Mouse (Mus musculus) intestine, postnatal 0 days (tissue): ENCODE data around the gene Ficd. TPM values are rescaled to one million over a fixed set of nuclear protein-coding genes. Genes with fewer than 3 reads are reported as not detected.

ENCODE experiments used
- ATAC-seq: fragments of 200-750 bp; cut with Nextera tagmentation; 2 replicates; pipeline ENCODE4 v1.8.0; 2017; ENCODE audit warnings: mild to moderate bottlenecking, moderate TSS enrichment, moderate library complexity
- H3K27ac ChIP-seq: fragments of 300-500 bp; sonication (generic); 2 replicates; pipeline ENCODE4 v1.5.1; 2014; ENCODE audit warnings: mild to moderate bottlenecking, low read depth, low read length, moderate library complexity
- H3K27me3 ChIP-seq: fragments of 300-500 bp; sonication (generic); replicated peaks from 2 replicates; pipeline ENCODE4 v1.6.1; 2014; ENCODE audit warnings: low read length, mixed read lengths; ENCODE audit not compliant: control insufficient read depth, insufficient read depth
- H3K36me3 ChIP-seq: fragments of 300-500 bp; sonication (generic); 2 replicates; pipeline ENCODE4 v1.6.1; 2014; ENCODE audit warnings: mild to moderate bottlenecking, moderate library complexity; ENCODE audit not compliant: control insufficient read depth, insufficient read depth
- H3K4me1 ChIP-seq: fragments of 300-500 bp; sonication (generic); replicated peaks from 2 replicates; pipeline ENCODE4 v1.6.1; 2014; ENCODE audit warnings: antibody characterized with exemption, low read length, mixed read lengths; ENCODE audit not compliant: control insufficient read depth, insufficient read depth
- H3K4me2 ChIP-seq: fragments of 300-500 bp; sonication (generic); replicated peaks from 2 replicates; pipeline ENCODE4 v1.6.1; 2014; ENCODE audit warnings: low read depth, mild to moderate bottlenecking, moderate library complexity
- H3K4me3 ChIP-seq: fragments of 300-500 bp; sonication (generic); 2 replicates; pipeline ENCODE4 v1.5.1; 2014; ENCODE audit warnings: low read depth, low read length
- H3K9ac ChIP-seq: fragments of 300-500 bp; sonication (generic); 2 replicates; pipeline ENCODE4 v1.6.1; 2014; ENCODE audit warnings: mild to moderate bottlenecking, low read depth, low read length
- H3K9me3 ChIP-seq: fragments of 300-500 bp; sonication (generic); 2 replicates; pipeline ENCODE4 v1.6.1; 2016; ENCODE audit warnings: mixed run types; ENCODE audit not compliant: control insufficient read depth
- CTCF ChIP-seq: sonication (generic); IDR thresholded peaks from 2 replicates; pipeline ENCODE4 v1.5.1; 2016; ENCODE audit warnings: low read depth, mild to moderate bottlenecking, control low read depth, antibody characterized with exemption, moderate library complexity
- WGBS: fragments of 180-500 bp; shearing (Covaris S2); extraction: QIAGEN DNeasy Blood & Tissue Kit; methylation state at CpG from one replicate; pipeline ENCODE4 v1.1.7; 2014; 5-methylcytosine and 5-hydroxymethylcytosine counted together
- polyA plus RNA-seq: library from polyadenylated mRNA; unstranded; fragments of >200 nt; fragmentation: Nextera tagmentation; extraction: Ambion mirVana; gene quantifications from 2 replicates; pipeline ENCODE4 v1.2.1, GENCODE M21; 2015

Ficd gene
- polyA plus RNA-seq, 1 experiment from 2014 or later: 5.0 TPM

- 87% methylated on average over 10 of the region's 10 CpGs for WGBS
- H3K9ac ChIP-seq: no peak overlapping the region
- peak; percentile 41 for TF ChIP-seq CTCF
- no peaks in the 10 kb centered on the region for H3K4me1 ChIP-seq
- no peaks in the 10 kb centered on the region for H3K27me3 ChIP-seq
- no peak for ATAC-seq
- no peak overlapping the region for H3K4me3 ChIP-seq
- no peaks in the 10 kb centered on the region for H3K9me3 ChIP-seq
- H3K27ac ChIP-seq: no peak overlapping the region
- no peaks in the 10 kb centered on the region for H3K36me3 ChIP-seq
- no peak overlapping the region for H3K4me2 ChIP-seq
Observed at GRCm38 (mm10) chr5:113722224-113723013, 13.2 kb upstream of the Ficd start.

- no peak overlapping the region for H3K4me2 ChIP-seq
- 45% methylated on average over 8 of the region's 8 CpGs for WGBS
- H3K4me1 ChIP-seq: no peaks in the 10 kb centered on the region
- no peaks in the 10 kb centered on the region for H3K9me3 ChIP-seq
- no peak for ATAC-seq
- no peak overlapping the region for H3K4me3 ChIP-seq
- no peak overlapping the region for H3K27ac ChIP-seq
- no peaks in the 10 kb centered on the region for H3K27me3 ChIP-seq
- H3K9ac ChIP-seq: no peak overlapping the region
- TF ChIP-seq CTCF: no peak
- H3K36me3 ChIP-seq: no peaks in the 10 kb centered on the region
Observed at GRCm38 (mm10) chr5:113723567-113724237, 11.9 kb upstream of the Ficd start.

- Histone ChIP-seq H3K4me1 (no peaks in the 10 kb centered on the region), H3K27me3 (no peaks in the 10 kb centered on the region), H3K36me3 (no peaks in the 10 kb centered on the region), H3K4me2 (no peak within 1 kb of the TSS), H3K4me3 (no peak within 1 kb of the TSS), H3K27ac (no peak within 1 kb of the TSS), H3K9me3 (no peaks in the 10 kb centered on the region), H3K9ac (no peak within 1 kb of the TSS)
- WGBS: 3% methylated on average over 15 of the region's 15 CpGs
- peak; percentile 89 for TF ChIP-seq CTCF
- 0 out of 2 replicates have a peak, but pooled peaks have one; percentile 38 for ATAC-seq
Observed at GRCm38 (mm10) chr5:113724446-113724845, 11.2 kb upstream of the Ficd start, which contains the start of gene 1700069L16Rik. 1700069L16Rik (minus strand) TSS chr5:113724772.

GRCm38 (mm10) chr5:113725417-113725816 lies 10.2 kb upstream of the Ficd start:
- Histone ChIP-seq H3K4me2 (no peak overlapping the region), H3K4me3 (no peak overlapping the region), H3K9ac (no peak overlapping the region), H3K4me1 (no peaks in the 10 kb centered on the region), H3K27me3 (no peaks in the 10 kb centered on the region), H3K36me3 (no peaks in the 10 kb centered on the region), H3K9me3 (no peaks in the 10 kb centered on the region), H3K27ac (no peak overlapping the region)
- TF ChIP-seq CTCF: no peak
- WGBS: 76% methylated on average over 12 of the region's 12 CpGs
- no peak for ATAC-seq

- ATAC-seq: no peak
- Histone ChIP-seq H3K27ac (no peak overlapping the region), H3K9me3 (no peaks in the 10 kb centered on the region), H3K36me3 (no peaks in the 10 kb centered on the region), H3K4me2 (no peak overlapping the region), H3K4me1 (no peaks in the 10 kb centered on the region), H3K4me3 (no peak overlapping the region), H3K9ac (no peak overlapping the region), H3K27me3 (no peaks in the 10 kb centered on the region)
- no peak for TF ChIP-seq CTCF
- WGBS: 63% methylated on average over 6 of the region's 6 CpGs
Observed at GRCm38 (mm10) chr5:113726618-113727017, 9.0 kb upstream of the Ficd start.

- no peak for TF ChIP-seq CTCF
- no peak overlapping the region for H3K9ac ChIP-seq
- H3K4me3 ChIP-seq: no peak overlapping the region
- H3K4me1 ChIP-seq: no peaks in the 10 kb centered on the region
- 53% methylated on average over 12 of the region's 12 CpGs for WGBS
- H3K4me2 ChIP-seq: no peak overlapping the region
- no peak overlapping the region for H3K27ac ChIP-seq
- H3K9me3 ChIP-seq: no peaks in the 10 kb centered on the region
- H3K27me3 ChIP-seq: no peaks in the 10 kb centered on the region
- H3K36me3 ChIP-seq: no peaks in the 10 kb centered on the region
- no peak for ATAC-seq
Observed at GRCm38 (mm10) chr5:113727238-113727637, 8.4 kb upstream of the Ficd start.
